Mouse (Mus musculus): ENCODE results near the gene Cacng6.

Cacng6 gene

GRCm38 (mm10) chr7:3442476-3443062, 18.6 kb downstream of the Cacng6 start:
- TF ChIP-seq GATA4 (IDR thresholded peaks at IDR 0.05; ENCODE audit: insufficient replicate concordance, low read length) = no peak

- TF ChIP-seq GATA4 (IDR thresholded peaks at IDR 0.05; ENCODE audit: insufficient replicate concordance, low read length) = no peak
These were observed 20.7 kb downstream of the Cacng6 start for GRCm38 (mm10) chr7:3444678-3445077.

- no peak for TF ChIP-seq GATA4 (IDR thresholded peaks at IDR 0.05; ENCODE audit: insufficient replicate concordance, low read length)
These were observed 22.6 kb downstream of the Cacng6 start for GRCm38 (mm10) chr7:3446584-3446983.

GRCm38 (mm10) chr7:3447026-3447425, 23.0 kb downstream of the Cacng6 start:
- TF ChIP-seq GATA4 (IDR thresholded peaks at IDR 0.05; ENCODE audit: insufficient replicate concordance, low read length) = no peak

GRCm38 (mm10) chr7:3448737-3449454, 24.9 kb downstream of the Cacng6 start:
- no peak for TF ChIP-seq GATA4 (IDR thresholded peaks at IDR 0.05; ENCODE audit: insufficient replicate concordance, low read length)

GRCm38 (mm10) chr7:3450671-3451070, 26.7 kb downstream of the Cacng6 start:
- TF ChIP-seq GATA4 (IDR thresholded peaks at IDR 0.05; ENCODE audit: insufficient replicate concordance, low read length) = no peak

GRCm38 (mm10) chr7:3451161-3451560, 27.2 kb downstream of the Cacng6 start:
- TF ChIP-seq GATA4 (IDR thresholded peaks at IDR 0.05; ENCODE audit: insufficient replicate concordance, low read length) = no peak

GRCm38 (mm10) chr7:3452821-3453485, 29.0 kb downstream of the Cacng6 start:
- no peak for TF ChIP-seq GATA4 (IDR thresholded peaks at IDR 0.05; ENCODE audit: insufficient replicate concordance, low read length)

- TF ChIP-seq GATA4 (IDR thresholded peaks at IDR 0.05; ENCODE audit: insufficient replicate concordance, low read length) = no peak
These were observed 29.6 kb downstream of the Cacng6 start for GRCm38 (mm10) chr7:3453486-3454183.

- no peak for TF ChIP-seq GATA4 (IDR thresholded peaks at IDR 0.05; ENCODE audit: insufficient replicate concordance, low read length)
These were observed 33.3 kb downstream of the Cacng6 start for GRCm38 (mm10) chr7:3457111-3457840.

- TF ChIP-seq GATA4 (IDR thresholded peaks at IDR 0.05; ENCODE audit: insufficient replicate concordance, low read length) = no peak
These were observed 33.8 kb downstream of the Cacng6 start for GRCm38 (mm10) chr7:3457841-3458217.

GRCm38 (mm10) chr7:3460261-3460660, 36.3 kb downstream of the Cacng6 start:
- no peak for TF ChIP-seq GATA4 (IDR thresholded peaks at IDR 0.05; ENCODE audit: insufficient replicate concordance, low read length)

- no peak for TF ChIP-seq GATA4 (IDR thresholded peaks at IDR 0.05; ENCODE audit: insufficient replicate concordance, low read length)
These were observed 39.3 kb downstream of the Cacng6 start for GRCm38 (mm10) chr7:3463306-3463705.

GRCm38 (mm10) chr7:3468614-3469013, 44.6 kb downstream of the Cacng6 start:
- no peak for TF ChIP-seq GATA4 (IDR thresholded peaks at IDR 0.05; ENCODE audit: insufficient replicate concordance, low read length)

- no peak for TF ChIP-seq GATA4 (IDR thresholded peaks at IDR 0.05; ENCODE audit: insufficient replicate concordance, low read length)
These were observed 48.8 kb downstream of the Cacng6 start for GRCm38 (mm10) chr7:3472774-3473173.
